Mouse (Mus musculus) forebrain, embryonic 10.5 days (tissue): ENCODE data around the gene Kcnj14. TPM values are rescaled to one million over a fixed set of nuclear protein-coding genes. Genes with fewer than 3 reads are reported as not detected.

Source experiments
- DNase-seq: peaks from one replicate; pipeline ENCODE4 v3.0.0-alpha.2; 2017; ENCODE audit warnings: low spot score; ENCODE audit errors: extremely low spot score
- H3K27ac ChIP-seq: fragments of 300-500 bp; sonication (generic); 2 replicates; pipeline ENCODE4 v1.5.1; 2016; ENCODE audit warnings: mild to moderate bottlenecking
- H3K27me3 ChIP-seq: fragments of 300-500 bp; sonication (generic); 2 replicates; pipeline ENCODE4 v1.6.1; 2016; ENCODE audit warnings: mild to moderate bottlenecking; ENCODE audit not compliant: poor library complexity, severe bottlenecking
- H3K36me3 ChIP-seq: fragments of 300-500 bp; sonication (generic); replicated peaks from 2 replicates; pipeline ENCODE4 v1.6.1; 2016; ENCODE audit warnings: mild to moderate bottlenecking, moderate library complexity
- H3K4me1 ChIP-seq: fragments of 300-500 bp; sonication (generic); 2 replicates; pipeline ENCODE4 v1.6.1; 2016
- H3K4me3 ChIP-seq: fragments of 300-500 bp; sonication (generic); 2 replicates; pipeline ENCODE4 v1.5.1; 2016; ENCODE audit warnings: mild to moderate bottlenecking, moderate library complexity
- H3K9me3 ChIP-seq: fragments of 300-500 bp; sonication (generic); 2 replicates; pipeline ENCODE4 v1.6.1; 2016; ENCODE audit warnings: mild to moderate bottlenecking, moderate library complexity
- WGBS: fragments of 180-500 bp; shearing (Covaris S2); methylation state at CpG from one replicate; pipeline ENCODE4 v1.1.7; 2016; 5-methylcytosine and 5-hydroxymethylcytosine counted together
- polyA plus RNA-seq: library from polyadenylated mRNA; unstranded; fragments of >200 nt; fragmentation: Nextera tagmentation; extraction: Ambion mirVana; gene quantifications from 2 replicates; pipeline ENCODE4 v1.2.1, GENCODE M21; 2016

Gene Kcnj14
- polyA plus RNA-seq, 1 experiment from 2014 or later: 0.78 TPM

DNA sequence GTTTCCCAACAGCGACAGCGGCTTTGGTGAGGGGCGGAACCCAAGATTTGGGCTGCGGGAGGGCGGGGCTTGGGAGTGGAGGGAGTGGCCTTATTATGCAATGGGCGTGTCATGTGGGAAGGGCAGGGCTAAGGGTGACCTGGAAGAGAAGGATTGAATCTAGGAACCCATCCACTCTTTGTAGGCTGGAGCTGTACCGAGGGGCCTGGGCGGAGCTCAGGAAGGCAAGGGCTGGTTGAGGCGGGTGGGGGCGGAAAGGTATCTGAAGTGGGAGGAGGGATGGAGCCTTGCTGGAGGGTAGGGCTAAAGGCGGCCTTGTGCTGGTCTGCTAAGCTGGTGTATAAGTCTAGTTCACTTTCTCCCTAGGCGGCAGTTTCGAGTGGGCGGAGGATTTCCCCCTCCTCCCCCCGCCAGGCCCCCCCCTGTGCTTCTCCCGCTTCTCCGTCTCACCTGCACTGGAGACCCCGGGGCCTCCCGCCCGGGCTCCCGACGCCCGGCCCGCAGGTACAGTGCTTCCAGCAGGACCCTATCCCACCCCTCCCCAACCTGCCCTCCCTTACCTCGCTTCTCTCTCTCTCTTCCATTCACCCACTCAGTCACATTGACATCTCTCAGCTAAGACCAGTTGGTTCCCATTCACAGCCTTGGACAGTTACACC lies 23.9 kb downstream of the Kcnj14 start:
- DNase-seq: peak; percentile 64
- peaks cover 57% of the 10 kb centered on the region for H3K27me3 ChIP-seq

DNA sequence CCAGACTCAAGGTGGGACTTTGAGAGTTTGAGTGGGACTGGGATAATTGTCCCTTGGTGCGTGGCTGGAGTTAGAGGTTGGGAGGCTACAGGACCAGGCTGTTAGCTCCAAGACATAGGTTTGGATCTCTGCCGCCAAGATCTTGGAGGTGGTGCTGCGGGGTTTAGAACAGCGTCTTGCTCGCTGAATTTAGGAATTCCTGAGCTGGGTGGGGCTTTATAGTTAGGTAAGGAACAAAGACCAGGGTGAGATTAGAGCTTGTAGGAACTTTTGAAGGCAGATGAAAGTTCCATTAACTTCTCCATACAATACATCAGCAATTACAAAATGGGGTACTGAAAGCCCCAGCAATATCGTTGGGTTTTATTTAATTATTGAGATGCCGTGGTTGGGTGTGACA lies 24.6 kb downstream of the Kcnj14 start:
- H3K36me3 ChIP-seq: peaks cover 62% of the 10 kb centered on the region
- H3K4me3 ChIP-seq: peak overlapping the region; percentile 30; the same call in 1 of the 2 replicates

More for the DNA sequence above, 23.9 kb downstream of the Kcnj14 start:
- Histone ChIP-seq H3K4me3 (peak overlapping the region; percentile 30), H3K36me3 (peaks cover 55% of the 10 kb centered on the region), H3K9me3 (no peaks in the 10 kb centered on the region), H3K4me1 (peaks cover 39% of the 10 kb centered on the region), H3K27ac (no peak overlapping the region)
- 13% methylated on average over 24 of the region's 25 CpGs for WGBS

DNA sequence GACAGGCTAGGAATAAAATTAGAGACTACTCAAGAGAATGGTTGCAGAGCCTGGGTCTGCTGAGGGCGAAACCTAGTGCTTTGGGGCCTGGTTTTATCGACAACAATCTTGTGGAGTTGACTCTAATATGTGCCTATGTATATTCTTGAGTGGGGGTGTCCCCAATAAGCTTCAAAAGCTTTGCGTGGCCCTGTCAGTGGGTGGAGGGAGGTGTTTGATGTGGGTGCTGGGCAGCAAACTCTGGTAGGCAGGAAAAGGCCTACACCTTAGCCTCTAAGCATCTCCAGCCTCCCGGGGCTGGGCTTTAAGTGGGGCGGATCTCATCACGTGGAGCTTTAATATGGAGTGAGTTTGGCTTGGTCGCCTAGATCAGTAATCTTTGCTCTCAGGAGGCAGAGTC lies 25.7 kb downstream of the Kcnj14 start:
- no peak for DNase-seq
- H3K9me3 ChIP-seq: no peaks in the 10 kb centered on the region
- 45% methylated on average over 7 of the region's 7 CpGs for WGBS
- peaks cover 43% of the 10 kb centered on the region for H3K4me1 ChIP-seq
- peak overlapping the region; percentile 56; the same call in 1 of the 2 replicates for H3K4me3 ChIP-seq
- peaks cover 66% of the 10 kb centered on the region for H3K36me3 ChIP-seq
- H3K27ac ChIP-seq: no peak overlapping the region
- peaks cover 74% of the 10 kb centered on the region for H3K27me3 ChIP-seq

More for the DNA sequence above, 24.6 kb downstream of the Kcnj14 start:
- Histone ChIP-seq H3K27me3 (peaks cover 63% of the 10 kb centered on the region), H3K27ac (no peak overlapping the region), H3K9me3 (no peaks in the 10 kb centered on the region), H3K4me1 (peaks cover 43% of the 10 kb centered on the region)
- WGBS: 38% methylated on average over 7 of the region's 7 CpGs
- no peak for DNase-seq

DNA sequence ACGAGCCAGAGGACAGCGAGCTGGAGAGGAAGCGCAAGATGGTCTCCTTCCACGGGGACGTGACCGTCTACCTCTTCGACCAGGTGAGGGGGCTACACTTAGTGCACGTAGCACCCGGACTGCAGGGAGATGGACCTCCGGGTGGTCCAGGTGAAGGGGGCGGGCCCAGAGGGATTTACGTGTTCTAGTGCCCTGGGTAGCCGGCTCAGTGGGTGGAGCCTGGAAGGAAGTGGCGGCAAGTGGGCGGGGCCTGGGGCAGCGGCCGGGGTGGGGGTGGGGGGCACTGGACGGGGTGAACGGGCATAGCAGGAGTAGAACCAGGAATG lies 26.1 kb downstream of the Kcnj14 start:
- H3K27me3 ChIP-seq: peaks cover 79% of the 10 kb centered on the region
- H3K36me3 ChIP-seq: peaks cover 66% of the 10 kb centered on the region
- under 1% methylated on average over 19 of the region's 19 CpGs for WGBS
- H3K27ac ChIP-seq: 0 out of 2 replicates have a peak overlapping the region, but pooled peaks have one; percentile 68
- H3K4me1 ChIP-seq: peaks cover 43% of the 10 kb centered on the region
- no peaks in the 10 kb centered on the region for H3K9me3 ChIP-seq
- no peak for DNase-seq
- H3K4me3 ChIP-seq: peak overlapping the region; percentile 56

DNA sequence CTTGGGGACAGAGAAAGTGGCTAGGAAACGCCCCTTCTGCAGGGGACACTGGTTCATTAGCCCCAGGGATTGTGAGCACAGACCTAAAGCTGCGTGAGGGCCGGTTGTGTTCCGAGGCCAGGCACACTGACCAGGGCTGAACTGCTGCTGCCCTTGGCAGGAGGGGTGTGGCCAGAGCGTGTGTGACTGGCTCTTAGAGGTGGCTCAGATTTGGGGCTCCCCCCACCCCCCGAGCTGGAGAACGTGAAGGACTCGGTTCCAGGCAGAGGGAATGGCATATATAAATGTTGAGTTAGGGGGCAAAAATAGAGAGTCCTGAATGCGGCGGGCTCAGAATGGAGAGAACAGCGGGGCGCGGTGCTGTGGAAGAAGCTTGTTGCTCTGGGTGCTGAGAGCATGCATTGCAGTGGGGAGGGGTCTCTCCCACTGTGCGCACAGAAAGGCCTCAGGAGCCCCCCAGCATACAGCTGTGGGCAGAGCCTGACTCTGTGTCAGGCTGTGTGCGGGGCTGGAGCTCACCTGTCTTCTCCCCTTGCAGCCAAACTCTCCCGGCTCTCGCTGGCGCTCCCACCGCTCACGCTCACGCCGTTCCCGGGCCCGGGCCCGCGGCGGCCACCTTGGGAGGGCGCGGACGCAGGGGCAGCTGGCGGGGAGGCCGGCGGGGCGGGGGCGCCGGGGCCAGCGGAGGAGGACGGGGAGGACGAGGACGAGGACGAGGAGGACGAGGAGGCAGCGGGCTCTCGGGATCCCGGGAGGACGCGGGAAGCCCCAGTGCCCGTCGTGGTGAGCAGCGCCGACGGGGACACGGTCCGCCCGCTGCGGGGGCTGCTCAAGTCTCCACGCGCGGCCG lies 26.7 kb downstream of the Kcnj14 start:
- H3K4me1 ChIP-seq: peaks cover 43% of the 10 kb centered on the region
- peak overlapping the region; percentile 56 for H3K4me3 ChIP-seq
- under 1% methylated on average over 60 of the region's 60 CpGs for WGBS
- no peak for DNase-seq
- H3K27me3 ChIP-seq: peaks cover 84% of the 10 kb centered on the region
- H3K27ac ChIP-seq: peak overlapping the region; percentile 68
- H3K36me3 ChIP-seq: peaks cover 66% of the 10 kb centered on the region
- no peaks in the 10 kb centered on the region for H3K9me3 ChIP-seq

DNA sequence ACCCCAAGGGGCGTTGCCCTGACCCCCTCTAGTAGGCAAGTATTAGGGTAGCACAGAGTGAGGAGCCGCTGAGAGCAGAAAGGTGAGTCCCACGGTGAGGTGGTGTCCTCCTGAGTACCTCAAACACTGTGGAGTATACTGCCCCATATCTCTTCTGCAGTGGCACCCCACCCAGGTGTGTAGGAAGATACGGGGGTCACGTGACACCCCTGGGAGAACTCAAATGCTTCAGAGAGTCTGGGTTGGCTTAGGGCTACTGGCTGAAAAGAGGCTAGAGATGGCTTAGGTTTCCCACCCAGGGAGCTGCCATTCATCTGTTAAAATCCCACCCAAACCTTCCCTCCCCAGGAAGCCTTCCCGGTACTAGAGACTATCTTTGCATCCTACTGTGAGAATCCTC lies 27.6 kb downstream of the Kcnj14 start:
- H3K4me1 ChIP-seq: peaks cover 43% of the 10 kb centered on the region
- WGBS: 28% methylated on average over 6 of the region's 6 CpGs
- peaks cover 66% of the 10 kb centered on the region for H3K36me3 ChIP-seq
- peaks cover 94% of the 10 kb centered on the region for H3K27me3 ChIP-seq
- H3K9me3 ChIP-seq: no peaks in the 10 kb centered on the region
- H3K4me3 ChIP-seq: peak overlapping the region; percentile 56; the same call in 1 of the 2 replicates
- no peak overlapping the region for H3K27ac ChIP-seq
- no peak for DNase-seq

DNA sequence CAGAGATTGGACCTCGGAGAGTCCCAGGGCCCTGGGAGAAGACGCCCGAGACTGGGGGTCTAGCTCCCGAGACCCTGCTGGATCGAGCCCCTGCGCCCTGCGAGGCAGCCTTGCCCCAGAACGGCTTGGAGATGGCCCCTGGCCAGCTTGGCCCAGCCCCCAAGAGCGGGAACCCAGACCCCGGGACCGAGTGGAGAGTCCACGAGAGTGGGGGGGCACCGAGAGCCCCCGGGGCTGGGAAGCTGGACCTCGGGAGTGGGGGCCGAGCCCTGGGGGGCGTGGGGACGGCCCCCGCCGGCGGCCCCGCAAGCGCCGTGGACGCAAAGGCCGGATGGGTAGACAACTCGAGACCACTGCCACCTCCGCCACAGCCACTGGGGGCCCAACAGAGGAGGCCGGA lies 29.6 kb downstream of the Kcnj14 start:
- DNase-seq: no peak
- 96% methylated on average over 29 of the region's 29 CpGs for WGBS
- peaks cover 69% of the 10 kb centered on the region for H3K36me3 ChIP-seq

DNA sequence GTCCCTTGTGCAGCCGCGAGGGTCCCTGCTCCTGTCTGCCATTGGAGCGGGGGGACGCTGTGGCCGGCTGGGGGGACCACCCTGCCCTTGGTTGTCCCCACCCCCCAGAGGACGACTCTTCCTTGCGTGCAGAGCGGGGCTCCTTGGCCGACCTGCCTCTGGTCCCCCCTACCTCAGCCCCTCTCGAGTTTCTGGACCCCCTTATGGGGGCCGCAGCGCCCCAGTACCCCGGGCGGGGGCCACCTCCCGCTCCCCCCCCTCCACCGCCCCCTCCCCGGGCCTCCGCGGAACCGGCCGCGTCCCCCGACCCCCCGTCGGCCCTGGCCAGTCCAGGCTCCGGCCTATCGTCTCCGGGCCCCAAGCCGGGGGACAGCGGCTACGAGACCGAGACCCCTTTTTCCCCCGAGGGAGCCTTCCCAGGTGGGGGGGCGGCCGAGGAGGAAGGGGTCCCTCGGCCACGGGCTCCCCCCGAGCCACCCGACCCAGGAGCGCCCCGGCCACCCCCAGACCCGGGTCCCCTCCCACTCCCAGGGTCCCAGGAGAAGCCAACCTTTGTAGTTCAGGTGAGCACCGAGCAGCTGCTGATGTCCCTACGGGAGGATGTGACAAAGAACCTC lies 30.5 kb downstream of the Kcnj14 start:
- WGBS: 90% methylated on average over 44 of the region's 44 CpGs
- Histone ChIP-seq H3K27me3 (peaks cover 72% of the 10 kb centered on the region), H3K36me3 (peaks cover 78% of the 10 kb centered on the region), H3K27ac (no peak overlapping the region), H3K9me3 (peaks cover 5% of the 10 kb centered on the region; the same call in 1 of the 2 replicates), H3K4me1 (peaks cover 27% of the 10 kb centered on the region), H3K4me3 (no peak overlapping the region)
- DNase-seq: no peak

More for the DNA sequence above, 29.6 kb downstream of the Kcnj14 start:
- Histone ChIP-seq H3K4me3 (no peak overlapping the region), H3K27me3 (peaks cover 81% of the 10 kb centered on the region), H3K9me3 (peaks cover 2% of the 10 kb centered on the region; the same call in 1 of the 2 replicates), H3K4me1 (peaks cover 30% of the 10 kb centered on the region), H3K27ac (no peak overlapping the region)

DNA sequence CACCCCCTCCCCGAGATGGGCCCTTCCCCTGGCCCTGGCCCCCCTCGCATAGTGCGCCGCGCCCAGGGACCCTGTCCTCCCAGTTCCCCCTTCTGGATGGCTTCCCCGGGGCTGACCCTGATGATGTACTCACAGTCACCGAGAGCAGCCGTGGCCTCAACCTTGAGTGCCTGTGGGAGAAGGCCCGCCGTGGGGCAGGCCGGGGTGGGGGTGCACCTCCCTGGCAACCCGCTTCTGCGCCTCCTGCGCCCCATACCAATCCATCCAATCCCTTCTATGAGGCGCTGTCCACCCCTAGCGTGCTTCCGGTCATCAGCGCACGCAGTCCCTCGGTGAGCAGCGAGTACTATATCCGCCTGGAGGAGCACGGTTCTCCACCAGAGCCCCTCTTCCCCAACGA lies 31.3 kb downstream of the Kcnj14 start:
- DNase-seq: no peak
- Histone ChIP-seq H3K9me3 (peaks cover 5% of the 10 kb centered on the region; the same call in 1 of the 2 replicates), H3K27me3 (peaks cover 64% of the 10 kb centered on the region), H3K4me1 (peaks cover 20% of the 10 kb centered on the region), H3K36me3 (peaks cover 86% of the 10 kb centered on the region), H3K27ac (no peak overlapping the region), H3K4me3 (no peak overlapping the region)
- WGBS: 85% methylated on average over 24 of the region's 24 CpGs

DNA sequence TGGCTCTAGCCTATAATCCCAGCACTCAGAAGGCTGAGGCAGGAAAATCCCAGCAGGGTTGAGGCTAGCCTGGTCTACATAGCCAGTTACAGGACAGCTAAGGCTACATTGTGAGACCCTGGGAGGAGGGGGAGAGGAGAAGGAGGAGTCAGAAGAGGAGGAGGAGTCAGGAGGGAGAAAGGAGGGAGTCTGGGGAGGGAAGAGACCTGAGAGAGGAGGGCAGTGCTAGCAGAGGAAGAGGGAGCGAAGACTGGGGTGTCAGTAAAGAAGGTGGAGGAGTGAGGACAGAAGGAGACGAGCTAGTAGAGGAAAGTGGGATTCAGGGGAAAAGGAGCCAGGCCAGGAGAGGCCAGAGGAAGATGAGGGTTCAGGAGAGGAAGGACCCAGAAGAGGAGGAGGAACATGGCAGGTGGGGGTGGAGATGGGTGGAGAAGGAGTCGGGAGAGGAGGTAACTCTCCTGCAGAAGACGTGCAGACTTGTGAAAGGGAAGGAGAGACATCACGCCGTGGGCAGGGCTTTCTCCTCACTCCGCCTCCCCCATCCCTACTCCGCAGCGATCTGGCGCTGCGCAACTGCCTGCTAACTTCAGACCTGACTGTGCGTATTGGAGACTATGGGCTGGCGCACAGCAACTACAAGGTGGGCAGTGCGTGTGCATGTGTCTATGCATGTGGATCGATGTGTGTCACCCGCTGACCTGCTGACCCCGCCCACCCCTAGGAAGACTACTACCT lies 32.7 kb downstream of the Kcnj14 start:
- no peak for DNase-seq
- Histone ChIP-seq H3K4me3 (no peak overlapping the region), H3K27me3 (peaks cover 55% of the 10 kb centered on the region), H3K4me1 (peaks cover 16% of the 10 kb centered on the region), H3K36me3 (peaks cover 97% of the 10 kb centered on the region), H3K27ac (no peak overlapping the region), H3K9me3 (peaks cover 5% of the 10 kb centered on the region; the same call in 1 of the 2 replicates)
- 79% methylated on average over 17 of the region's 17 CpGs for WGBS

DNA sequence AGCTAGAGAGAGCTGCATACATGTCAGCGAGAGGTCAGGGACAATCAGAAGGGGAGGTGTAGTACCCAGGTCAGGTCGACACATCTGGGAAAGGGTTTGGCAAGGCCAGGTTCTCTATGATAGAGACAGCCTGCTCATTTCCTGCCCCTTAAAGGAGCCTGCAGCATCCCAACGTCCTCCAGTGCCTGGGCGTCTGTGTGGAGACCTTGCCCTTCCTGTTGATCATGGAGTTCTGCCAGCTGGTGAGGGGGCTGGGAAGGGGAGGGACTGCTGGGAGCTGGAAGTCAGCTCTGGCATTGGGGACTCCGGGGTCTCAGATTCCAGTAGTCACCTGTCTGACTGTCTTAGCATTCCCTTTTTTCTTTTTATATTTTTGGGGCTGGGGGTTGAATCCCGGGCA lies 33.9 kb downstream of the Kcnj14 start:
- DNase-seq: no peak
- Histone ChIP-seq H3K4me3 (no peak overlapping the region), H3K9me3 (peaks cover 5% of the 10 kb centered on the region; the same call in 1 of the 2 replicates), H3K4me1 (peaks cover 25% of the 10 kb centered on the region), H3K27ac (no peak overlapping the region), H3K27me3 (peaks cover 52% of the 10 kb centered on the region), H3K36me3 (peaks cover 86% of the 10 kb centered on the region)
- 86% methylated on average over 6 of the region's 6 CpGs for WGBS

DNA sequence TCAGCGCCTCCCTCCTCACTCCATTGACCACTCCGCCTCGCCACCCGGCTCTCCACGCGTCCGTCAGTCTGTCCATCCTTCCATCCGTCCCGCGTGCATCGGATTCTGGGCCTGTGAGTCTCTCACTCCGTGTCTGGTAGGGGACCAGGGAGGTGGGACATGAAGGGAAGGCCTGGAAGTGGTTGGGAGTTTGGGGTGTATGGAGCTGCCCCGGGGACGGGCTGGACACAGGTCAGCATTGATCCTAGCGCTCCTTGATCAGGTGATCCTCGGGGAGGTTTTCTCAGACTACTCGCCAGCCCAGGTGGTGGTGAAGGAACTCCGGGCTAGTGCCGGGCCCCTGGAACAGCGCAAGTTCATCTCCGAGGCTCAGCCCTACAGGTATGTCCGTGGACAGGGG lies 36.9 kb downstream of the Kcnj14 start:
- H3K27ac ChIP-seq: peak overlapping the region; percentile 94; the same call in 1 of the 2 replicates
- peak overlapping the region; percentile 95 for H3K4me3 ChIP-seq
- H3K4me1 ChIP-seq: peaks cover 48% of the 10 kb centered on the region
- H3K27me3 ChIP-seq: peaks cover 44% of the 10 kb centered on the region
- H3K36me3 ChIP-seq: peaks cover 55% of the 10 kb centered on the region
- peaks cover 5% of the 10 kb centered on the region; the same call in 1 of the 2 replicates for H3K9me3 ChIP-seq
- 89% methylated on average over 22 of the region's 22 CpGs for WGBS
- DNase-seq: no peak
